Mouse (Mus musculus) v-Abl transformed pro-B cells (cell line): Measurements from ENCODE around the gene Tmem82.

Experiments
- in situ Hi-C, 2 experiments: fragments of 400-800 bp; cut with MboI; formaldehyde crosslinking; loops; one replicate each; pipeline ENCODE4 v1.15.1; 2025; ENCODE audit not compliant: unreplicated experiment in 2 of 2

Tmem82 gene

GRCm38 (mm10) chr4:141564660-141565059, 53.8 kb downstream of the Tmem82 start:
- in situ Hi-C loops = loop anchor here (5.0 kb wide), 3 partner anchors 77 to 137 kb away; no protein-coding TSS in a partner anchor

- in situ Hi-C loops = loop anchor here in 1 of 2 experiments (5.0 kb wide), 1 partner anchor 77 kb away; no protein-coding TSS in a partner anchor
Measured at GRCm38 (mm10) chr4:141564209-141564608, 54.2 kb downstream of the Tmem82 start.
